Mouse (Mus musculus) neural tube, embryonic 12.5 days (tissue): Measurements from ENCODE around the gene Magi2. TPM values are rescaled to one million over a fixed set of nuclear protein-coding genes. Genes with fewer than 3 reads are reported as not detected.

Experiments used
- ATAC-seq: fragments of 200-750 bp; cut with Nextera tagmentation; 2 replicates; pipeline ENCODE4 v1.8.0; 2017; ENCODE audit warnings: low read depth, mild to moderate bottlenecking, moderate TSS enrichment, moderate library complexity; ENCODE audit not compliant: low FRiP score
- H3K27ac ChIP-seq: fragments of 300-500 bp; sonication (generic); 2 replicates; pipeline ENCODE4 v1.5.1; 2016
- H3K27me3 ChIP-seq: fragments of 300-500 bp; sonication (generic); replicated peaks from 2 replicates; pipeline ENCODE4 v1.6.1; 2016; ENCODE audit warnings: mild to moderate bottlenecking
- H3K36me3 ChIP-seq: fragments of 300-500 bp; sonication (generic); 2 replicates; pipeline ENCODE4 v1.6.1; 2016; ENCODE audit warnings: mild to moderate bottlenecking
- H3K4me1 ChIP-seq: fragments of 300-500 bp; sonication (generic); 2 replicates; pipeline ENCODE4 v1.6.1; 2016
- H3K4me2 ChIP-seq: fragments of 300-500 bp; sonication (generic); replicated peaks from 2 replicates; pipeline ENCODE4 v1.6.1; 2016; ENCODE audit warnings: mild to moderate bottlenecking
- H3K4me3 ChIP-seq: fragments of 300-500 bp; sonication (generic); 2 replicates; pipeline ENCODE4 v1.5.1; 2016
- H3K9ac ChIP-seq: fragments of 300-500 bp; sonication (generic); 2 replicates; pipeline ENCODE4 v1.6.1; 2016; ENCODE audit warnings: mild to moderate bottlenecking
- H3K9me3 ChIP-seq: fragments of 300-500 bp; sonication (generic); 2 replicates; pipeline ENCODE4 v1.6.1; 2016; ENCODE audit warnings: mild to moderate bottlenecking
- WGBS: fragments of 180-500 bp; shearing (Covaris S2); methylation state at CpG from one replicate; pipeline ENCODE4 v1.1.7; 2016; 5-methylcytosine and 5-hydroxymethylcytosine counted together
- polyA plus RNA-seq: library from polyadenylated mRNA; unstranded; fragments of >200 nt; fragmentation: Nextera tagmentation; extraction: Ambion mirVana; gene quantifications from 2 replicates; pipeline ENCODE4 v1.2.1, GENCODE M21; 2016

Gene Magi2
- polyA plus RNA-seq, 1 experiment from 2014 or later = 15.2 TPM

- H3K27ac ChIP-seq = no peak overlapping the region
- H3K4me1 ChIP-seq = no peaks in the 10 kb centered on the region; the same call in 1 of the 2 replicates
- H3K36me3 ChIP-seq = no peaks in the 10 kb centered on the region
- H3K4me2 ChIP-seq = no peak overlapping the region
- H3K9me3 ChIP-seq = no peaks in the 10 kb centered on the region
- no peak overlapping the region for H3K9ac ChIP-seq
- 28% methylated on average over 1 of the region's 1 CpGs for WGBS
- no peaks in the 10 kb centered on the region for H3K27me3 ChIP-seq
- H3K4me3 ChIP-seq = no peak overlapping the region
- peak; percentile 56; the same call in 1 of the 2 replicates for ATAC-seq
These were observed 841.7 kb downstream of the Magi2 start for GRCm38 (mm10) chr5:20068496-20068895.

- WGBS = 19% methylated on average over 3 of the region's 3 CpGs
- H3K4me1 ChIP-seq = no peaks in the 10 kb centered on the region; the same call in 1 of the 2 replicates
- no peak overlapping the region for H3K4me2 ChIP-seq
- H3K36me3 ChIP-seq = no peaks in the 10 kb centered on the region
- peak; percentile 59; the same call in 1 of the 2 replicates for ATAC-seq
- no peaks in the 10 kb centered on the region for H3K9me3 ChIP-seq
- H3K27me3 ChIP-seq = no peaks in the 10 kb centered on the region
- H3K9ac ChIP-seq = no peak overlapping the region
- H3K27ac ChIP-seq = no peak overlapping the region
- H3K4me3 ChIP-seq = no peak overlapping the region
These were observed 842.2 kb downstream of the Magi2 start for GRCm38 (mm10) chr5:20068921-20069486.

GRCm38 (mm10) chr5:20074101-20074500 is 847.3 kb downstream of the Magi2 start:
- no peak overlapping the region for H3K9ac ChIP-seq
- ATAC-seq = no peak
- no peaks in the 10 kb centered on the region for H3K36me3 ChIP-seq
- no peaks in the 10 kb centered on the region for H3K4me1 ChIP-seq
- no peak overlapping the region for H3K4me3 ChIP-seq
- no peak overlapping the region for H3K4me2 ChIP-seq
- WGBS = 79% methylated on average over 5 of the region's 5 CpGs
- H3K9me3 ChIP-seq = no peaks in the 10 kb centered on the region
- H3K27me3 ChIP-seq = no peaks in the 10 kb centered on the region
- no peak overlapping the region for H3K27ac ChIP-seq

GRCm38 (mm10) chr5:20074867-20075266 is 848.0 kb downstream of the Magi2 start:
- no peaks in the 10 kb centered on the region for H3K36me3 ChIP-seq
- H3K9me3 ChIP-seq = no peaks in the 10 kb centered on the region
- 92% methylated on average over 4 of the region's 4 CpGs for WGBS
- ATAC-seq = no peak
- H3K27ac ChIP-seq = no peak overlapping the region
- no peak overlapping the region for H3K9ac ChIP-seq
- no peak overlapping the region for H3K4me3 ChIP-seq
- no peaks in the 10 kb centered on the region for H3K4me1 ChIP-seq
- no peak overlapping the region for H3K4me2 ChIP-seq
- H3K27me3 ChIP-seq = no peaks in the 10 kb centered on the region

GRCm38 (mm10) chr5:20078931-20079330 is 852.1 kb downstream of the Magi2 start:
- no peak for ATAC-seq
- no peak overlapping the region for H3K4me3 ChIP-seq
- H3K4me1 ChIP-seq = no peaks in the 10 kb centered on the region
- H3K9ac ChIP-seq = no peak overlapping the region
- no peak overlapping the region for H3K27ac ChIP-seq
- H3K27me3 ChIP-seq = no peaks in the 10 kb centered on the region
- no peaks in the 10 kb centered on the region for H3K9me3 ChIP-seq
- WGBS = 85% methylated on average over 7 of the region's 7 CpGs
- no peaks in the 10 kb centered on the region for H3K36me3 ChIP-seq
- H3K4me2 ChIP-seq = no peak overlapping the region

GRCm38 (mm10) chr5:20080605-20081309 is 853.9 kb downstream of the Magi2 start:
- H3K9me3 ChIP-seq = no peaks in the 10 kb centered on the region
- H3K9ac ChIP-seq = no peak overlapping the region
- no peak overlapping the region for H3K4me3 ChIP-seq
- no peaks in the 10 kb centered on the region for H3K4me1 ChIP-seq
- no peak overlapping the region for H3K4me2 ChIP-seq
- 87% methylated on average over 9 of the region's 9 CpGs for WGBS
- no peak overlapping the region for H3K27ac ChIP-seq
- no peaks in the 10 kb centered on the region for H3K36me3 ChIP-seq
- no peaks in the 10 kb centered on the region for H3K27me3 ChIP-seq
- no peak for ATAC-seq

GRCm38 (mm10) chr5:20082368-20082767 is 855.5 kb downstream of the Magi2 start:
- H3K4me2 ChIP-seq = no peak overlapping the region
- ATAC-seq = no peak
- no peaks in the 10 kb centered on the region for H3K36me3 ChIP-seq

GRCm38 (mm10) chr5:20087083-20087482 is 860.2 kb downstream of the Magi2 start:
- 84% methylated on average over 6 of the region's 6 CpGs for WGBS
- H3K27me3 ChIP-seq = no peaks in the 10 kb centered on the region
- no peak overlapping the region for H3K4me2 ChIP-seq
- H3K9me3 ChIP-seq = no peaks in the 10 kb centered on the region
- no peak overlapping the region for H3K27ac ChIP-seq
- H3K4me1 ChIP-seq = no peaks in the 10 kb centered on the region
- no peak overlapping the region for H3K4me3 ChIP-seq
- no peak overlapping the region for H3K9ac ChIP-seq
- ATAC-seq = no peak
- no peaks in the 10 kb centered on the region for H3K36me3 ChIP-seq

More at GRCm38 (mm10) chr5:20082368-20082767, 855.5 kb downstream of the Magi2 start:
- WGBS = 97% methylated on average over 1 of the region's 1 CpGs
- Histone ChIP-seq H3K27me3 (no peaks in the 10 kb centered on the region), H3K9me3 (no peaks in the 10 kb centered on the region), H3K9ac (no peak overlapping the region), H3K4me3 (no peak overlapping the region), H3K27ac (no peak overlapping the region), H3K4me1 (no peaks in the 10 kb centered on the region)

- H3K27ac ChIP-seq = no peak overlapping the region
- no peak overlapping the region for H3K4me3 ChIP-seq
- ATAC-seq = no peak
- no peaks in the 10 kb centered on the region for H3K36me3 ChIP-seq
- H3K27me3 ChIP-seq = no peaks in the 10 kb centered on the region
- no peaks in the 10 kb centered on the region for H3K4me1 ChIP-seq
- no peaks in the 10 kb centered on the region for H3K9me3 ChIP-seq
- H3K9ac ChIP-seq = no peak overlapping the region
- H3K4me2 ChIP-seq = no peak overlapping the region
These were observed 877.0 kb downstream of the Magi2 start for GRCm38 (mm10) chr5:20103869-20104268.

GRCm38 (mm10) chr5:20104496-20104895 is 877.7 kb downstream of the Magi2 start:
- Histone ChIP-seq H3K9ac (no peak overlapping the region), H3K27me3 (no peaks in the 10 kb centered on the region), H3K27ac (no peak overlapping the region), H3K4me1 (no peaks in the 10 kb centered on the region), H3K36me3 (no peaks in the 10 kb centered on the region), H3K9me3 (no peaks in the 10 kb centered on the region), H3K4me2 (no peak overlapping the region), H3K4me3 (no peak overlapping the region)
- ATAC-seq = no peak
- 75% methylated on average over 3 of the region's 3 CpGs for WGBS

GRCm38 (mm10) chr5:20109496-20109895 is 882.7 kb downstream of the Magi2 start:
- no peaks in the 10 kb centered on the region for H3K9me3 ChIP-seq
- H3K27me3 ChIP-seq = no peaks in the 10 kb centered on the region
- H3K36me3 ChIP-seq = no peaks in the 10 kb centered on the region
- ATAC-seq = no peak
- no peaks in the 10 kb centered on the region for H3K4me1 ChIP-seq
- 85% methylated on average over 3 of the region's 3 CpGs for WGBS
- H3K4me3 ChIP-seq = no peak overlapping the region
- H3K4me2 ChIP-seq = no peak overlapping the region
- no peak overlapping the region for H3K9ac ChIP-seq
- H3K27ac ChIP-seq = no peak overlapping the region

- Histone ChIP-seq H3K4me2 (no peak overlapping the region), H3K4me3 (no peak overlapping the region), H3K27me3 (no peaks in the 10 kb centered on the region), H3K27ac (no peak overlapping the region), H3K9ac (no peak overlapping the region), H3K36me3 (no peaks in the 10 kb centered on the region), H3K4me1 (no peaks in the 10 kb centered on the region), H3K9me3 (no peaks in the 10 kb centered on the region)
- ATAC-seq = no peak
- 81% methylated on average over 3 of the region's 3 CpGs for WGBS
These were observed 890.3 kb downstream of the Magi2 start for GRCm38 (mm10) chr5:20117156-20117555.

GRCm38 (mm10) chr5:20140235-20140634 is 913.4 kb downstream of the Magi2 start:
- Histone ChIP-seq H3K36me3 (no peaks in the 10 kb centered on the region), H3K27ac (no peak overlapping the region), H3K9me3 (no peaks in the 10 kb centered on the region), H3K4me3 (no peak overlapping the region), H3K4me1 (peaks cover 4% of the 10 kb centered on the region), H3K27me3 (no peaks in the 10 kb centered on the region), H3K4me2 (no peak overlapping the region), H3K9ac (no peak overlapping the region)
- 65% methylated on average over 2 of the region's 2 CpGs for WGBS
- no peak for ATAC-seq
